Mouse (Mus musculus) cerebellum, adult 11 months (tissue): ENCODE data around the gene Slc25a34.

Experiments
- DNase-seq: peaks from one replicate; pipeline ENCODE4 v3.0.0; 2022

The Slc25a34 gene

DNA sequence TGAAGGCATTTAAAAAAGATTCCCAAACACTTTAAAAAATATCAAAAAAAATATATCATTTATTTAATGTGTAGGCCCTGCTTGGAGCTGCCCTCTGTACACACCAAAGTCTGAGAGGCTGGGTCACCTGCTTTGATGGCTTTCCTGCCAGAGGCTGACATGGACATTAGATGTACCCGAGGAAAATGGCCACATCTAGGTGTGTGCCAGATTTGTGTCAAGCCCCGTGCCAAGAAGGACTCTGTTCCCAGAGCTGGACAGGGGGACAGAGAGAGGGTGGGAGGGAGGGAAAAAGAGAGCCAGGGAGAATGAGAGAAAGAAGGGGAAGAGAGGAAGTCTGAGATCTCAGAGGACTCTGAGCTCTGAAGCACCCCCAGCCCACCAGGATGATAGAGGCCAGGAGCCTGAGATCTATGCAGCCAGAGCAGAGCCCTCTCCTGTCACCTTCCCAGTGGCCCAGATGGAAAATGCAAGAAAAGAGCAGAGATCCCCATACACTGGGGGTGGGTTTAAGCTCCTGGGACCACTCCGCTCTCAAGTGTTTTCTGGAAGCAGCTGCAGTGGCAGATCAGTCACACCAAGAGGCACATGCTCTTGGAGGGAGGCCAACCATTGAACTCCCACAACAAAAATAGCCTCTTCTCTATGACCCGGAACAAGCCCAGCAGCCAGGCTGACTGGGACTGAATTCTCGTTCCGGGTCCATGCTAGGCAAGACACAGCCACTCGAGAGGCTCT is 19.7 kb upstream of the Slc25a34 start:
- peak; percentile 51 for DNase-seq

DNA sequence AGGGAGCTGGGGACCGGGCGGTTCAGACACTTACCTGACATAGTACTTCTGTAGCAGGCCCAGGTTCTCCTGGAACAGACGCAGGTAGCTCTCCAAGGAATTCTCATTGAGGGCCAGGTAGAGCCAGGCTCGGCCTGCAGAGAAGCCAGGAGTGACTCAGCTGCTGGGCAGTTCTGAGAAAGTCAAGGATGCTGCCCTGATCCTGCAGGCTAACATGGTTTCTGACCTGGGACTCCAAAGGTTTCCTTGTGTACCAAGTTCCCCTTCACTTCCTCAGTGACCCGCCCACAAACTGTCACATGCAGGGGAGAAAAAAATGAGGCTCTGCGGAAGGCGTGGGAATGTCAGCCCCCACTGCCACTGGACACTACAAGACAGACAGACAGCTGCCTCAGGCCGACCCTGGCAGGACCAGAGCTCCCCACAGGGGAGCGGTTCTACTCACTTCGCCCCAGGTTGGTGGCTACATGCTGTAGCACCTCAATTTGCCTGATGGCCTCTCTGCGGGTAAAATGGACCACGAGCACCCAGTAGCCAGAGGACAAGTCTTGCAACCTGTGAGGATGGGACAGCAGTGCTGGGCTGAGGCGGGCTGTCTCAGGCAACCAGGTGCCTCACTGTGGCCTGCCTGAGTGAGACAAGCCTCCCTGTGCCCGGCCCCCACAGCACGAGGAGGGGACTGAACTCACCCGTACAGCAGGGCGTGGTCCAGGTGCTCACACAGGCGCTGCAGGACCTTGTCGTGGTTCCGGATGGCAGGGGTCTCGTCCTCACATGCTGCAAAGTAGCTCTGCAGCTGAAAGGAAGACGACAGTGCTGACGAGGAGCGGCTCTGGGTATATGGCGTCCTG is 18.6 kb upstream of the Slc25a34 start:
- no peak for DNase-seq

DNA sequence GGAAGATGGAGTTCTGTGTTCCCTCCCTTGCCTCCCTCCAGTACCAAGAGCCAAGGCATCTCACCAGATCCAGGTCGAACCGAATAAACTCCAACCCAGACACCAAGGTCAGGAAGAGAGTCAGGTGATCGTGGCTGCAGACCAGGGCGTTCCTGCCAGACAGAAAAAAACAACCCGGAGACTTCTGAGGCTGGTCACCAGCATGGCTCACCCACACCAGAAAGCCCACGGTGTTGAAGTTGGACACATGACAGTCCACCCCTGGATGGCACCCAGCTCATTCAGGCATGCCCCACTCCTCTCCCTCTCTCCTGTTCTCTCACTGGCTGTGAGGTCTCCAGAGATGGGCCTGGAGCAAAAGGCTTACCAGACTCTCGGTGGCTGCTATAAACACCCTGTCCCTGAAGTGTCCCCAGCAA is 17.7 kb upstream of the Slc25a34 start:
- DNase-seq = no peak

DNA sequence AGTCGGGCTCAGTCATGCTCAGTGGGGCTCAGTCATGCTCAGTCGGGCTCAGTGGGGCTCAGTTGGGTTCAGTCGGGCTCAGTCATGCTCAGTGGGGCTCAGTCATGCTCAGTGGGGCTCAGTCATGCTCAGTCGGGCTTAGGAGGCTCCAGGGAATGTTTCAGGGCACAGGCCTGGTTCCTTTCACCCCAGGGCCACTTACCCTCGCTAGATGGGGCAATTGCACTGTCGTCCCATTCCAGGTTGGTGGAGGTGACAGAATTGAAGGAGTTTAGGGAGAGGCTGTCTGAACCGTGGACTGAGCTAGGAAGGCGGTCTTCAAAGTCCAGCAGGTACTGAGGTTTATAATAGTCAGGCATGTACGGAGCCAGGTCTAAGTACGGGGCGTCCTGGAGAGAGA is 15.9 kb upstream of the Slc25a34 start:
- DNase-seq = no peak

DNA sequence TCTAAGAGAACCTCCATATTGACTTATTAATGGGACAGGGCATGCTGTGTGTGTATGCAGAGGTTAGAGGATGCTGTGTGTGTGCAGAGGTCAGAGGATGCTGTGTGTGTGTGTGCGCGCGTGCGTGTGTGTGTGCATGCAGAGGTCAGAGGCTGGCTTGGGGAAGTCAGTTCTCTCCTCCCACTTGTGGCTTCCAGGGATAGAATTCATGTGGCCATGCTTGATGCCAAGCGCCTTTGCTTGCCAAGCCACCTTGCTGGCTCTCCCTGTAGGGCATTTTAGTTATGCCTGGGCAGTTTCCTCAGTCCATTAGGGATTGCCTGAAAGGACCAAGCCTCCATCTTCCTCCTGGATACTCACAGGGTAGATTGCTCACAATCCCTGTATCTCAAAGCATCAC is 13.1 kb upstream of the Slc25a34 start:
- DNase-seq = no peak

DNA sequence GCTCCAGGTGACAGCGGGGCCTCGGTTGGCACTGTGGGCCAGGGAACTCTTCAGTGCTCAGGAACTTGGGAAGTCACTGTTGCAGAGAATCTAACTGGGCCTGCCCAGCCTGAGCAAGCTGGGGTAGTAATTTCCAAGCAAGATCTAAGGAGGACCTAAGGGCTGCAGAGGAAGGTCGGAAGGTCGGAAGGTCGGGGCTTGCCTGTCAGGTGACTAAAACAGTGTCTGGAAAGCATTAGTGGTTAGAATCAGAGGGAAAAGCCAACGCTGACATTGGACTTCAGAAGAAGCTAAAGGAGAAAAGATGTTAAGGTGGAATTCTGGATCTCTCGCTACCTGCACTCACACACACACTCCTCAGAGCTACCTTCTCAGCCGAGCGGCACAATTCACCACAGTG is 12.4 kb upstream of the Slc25a34 start:
- DNase-seq = no peak

DNA sequence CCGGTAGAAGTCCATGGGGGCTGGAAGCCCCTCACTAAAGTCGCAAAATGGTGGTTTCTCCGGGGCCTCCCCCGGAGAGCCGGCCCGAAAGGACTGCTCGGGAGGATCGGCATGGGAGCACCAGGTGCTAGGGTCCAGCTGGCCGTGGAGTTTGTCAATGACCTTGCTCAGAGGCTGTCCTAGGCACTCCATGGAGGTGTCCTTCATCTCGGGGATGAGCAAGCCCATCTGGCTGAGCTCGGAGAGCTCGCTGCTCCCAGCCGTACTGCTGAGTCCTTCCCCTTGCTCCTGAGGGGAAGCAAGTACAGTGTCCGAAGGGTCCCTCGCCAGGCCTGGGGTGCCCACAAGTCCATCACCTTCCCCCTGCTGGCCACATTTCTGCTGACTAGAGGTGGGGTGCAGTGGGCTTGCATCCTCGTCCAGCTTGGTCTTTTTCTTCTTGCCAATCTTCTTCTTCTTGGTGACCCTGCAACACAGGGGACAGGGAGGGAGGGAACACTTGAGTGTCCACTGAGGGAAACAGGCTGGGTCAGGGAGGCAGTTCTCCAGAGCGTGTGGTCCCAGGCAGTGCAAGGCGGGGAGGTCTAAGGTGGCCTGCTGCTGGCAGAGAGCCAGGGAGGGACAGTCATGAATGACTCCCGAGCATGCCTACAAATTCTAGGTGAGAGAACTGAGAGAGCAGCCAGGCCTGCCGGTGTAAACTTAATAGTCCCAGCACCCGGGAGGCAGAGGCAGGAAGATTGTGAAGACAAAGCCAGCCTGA is 8.7 kb upstream of the Slc25a34 start:
- no peak for DNase-seq

DNA sequence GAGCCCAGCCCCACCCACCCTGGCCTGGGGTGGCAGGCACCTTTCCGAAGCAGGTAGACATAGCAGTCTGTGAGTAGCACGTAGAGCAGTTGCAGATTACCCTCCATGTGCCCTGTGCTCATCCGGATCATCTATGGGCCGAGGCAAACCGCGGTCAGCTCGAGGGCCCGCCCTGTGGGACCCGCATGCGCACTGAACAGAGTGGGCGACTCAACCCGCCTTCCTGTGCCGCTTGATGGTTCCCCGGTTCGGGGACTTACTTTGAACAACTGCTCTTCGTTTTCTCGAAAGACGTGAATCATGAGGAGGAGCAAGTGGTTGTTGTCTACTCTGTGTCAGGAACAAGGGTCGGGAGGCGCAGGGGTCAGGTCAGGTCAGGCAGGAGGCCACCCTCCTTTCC is 7.6 kb upstream of the Slc25a34 start:
- DNase-seq = no peak

DNA sequence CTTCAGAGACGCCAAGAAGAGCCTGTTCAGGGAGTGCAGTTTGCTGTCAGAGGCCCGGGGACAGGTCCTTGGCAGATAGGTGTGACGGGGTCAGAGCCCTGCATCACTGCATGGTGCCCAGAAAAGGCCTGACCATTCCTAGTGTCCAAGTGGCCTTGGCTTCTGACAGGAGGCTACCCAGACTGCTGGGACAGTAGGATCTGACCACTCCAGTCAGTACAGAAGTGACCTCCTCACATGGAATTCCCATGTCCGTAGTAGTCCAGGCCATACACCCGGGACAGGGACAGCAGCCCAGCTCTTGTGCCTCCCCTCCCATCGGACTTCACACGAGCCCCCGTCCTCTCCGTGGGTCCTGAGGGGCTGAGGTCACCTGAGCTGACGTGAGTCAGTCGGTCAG is 6.4 kb upstream of the Slc25a34 start:
- DNase-seq = no peak

DNA sequence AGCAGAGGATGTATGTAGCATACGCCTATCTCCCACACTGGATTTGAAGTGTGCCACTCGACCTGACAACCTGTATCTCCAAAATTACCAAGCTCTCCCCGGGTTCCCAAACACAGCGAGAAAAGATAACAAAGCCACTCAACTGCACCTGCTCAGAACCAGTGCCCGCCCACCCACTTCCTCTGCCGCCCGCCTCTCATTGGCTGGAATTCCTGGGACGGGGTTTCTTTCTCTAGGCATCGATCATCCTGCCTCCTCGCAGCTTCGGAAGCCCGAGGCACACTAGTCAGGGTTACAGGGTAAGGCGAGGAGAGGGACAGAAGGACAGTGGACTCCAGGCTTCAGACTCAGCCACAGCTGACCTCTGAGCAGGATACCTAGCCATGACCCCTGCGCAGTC is 5.0 kb upstream of the Slc25a34 start:
- DNase-seq = no peak

DNA sequence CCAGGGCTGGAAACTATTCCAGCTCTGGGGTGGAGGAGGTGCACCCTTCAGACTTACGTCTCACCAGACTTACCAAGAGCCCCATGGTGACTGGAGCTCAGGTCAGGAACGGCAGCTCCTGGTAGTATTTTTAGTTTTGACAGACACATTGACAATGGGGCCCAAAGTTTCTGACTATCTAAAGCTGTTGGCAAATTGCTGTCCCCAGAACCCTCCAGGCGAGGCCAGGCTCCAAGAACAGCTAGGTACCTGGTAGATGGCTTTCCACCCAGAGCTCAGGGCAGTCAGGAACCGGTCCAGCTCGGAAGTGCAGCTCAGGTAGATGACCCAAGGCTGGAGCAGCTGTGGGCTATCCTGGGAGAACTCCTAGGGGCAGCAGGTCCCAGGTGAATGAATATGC is 3.9 kb upstream of the Slc25a34 start:
- DNase-seq = no peak

DNA sequence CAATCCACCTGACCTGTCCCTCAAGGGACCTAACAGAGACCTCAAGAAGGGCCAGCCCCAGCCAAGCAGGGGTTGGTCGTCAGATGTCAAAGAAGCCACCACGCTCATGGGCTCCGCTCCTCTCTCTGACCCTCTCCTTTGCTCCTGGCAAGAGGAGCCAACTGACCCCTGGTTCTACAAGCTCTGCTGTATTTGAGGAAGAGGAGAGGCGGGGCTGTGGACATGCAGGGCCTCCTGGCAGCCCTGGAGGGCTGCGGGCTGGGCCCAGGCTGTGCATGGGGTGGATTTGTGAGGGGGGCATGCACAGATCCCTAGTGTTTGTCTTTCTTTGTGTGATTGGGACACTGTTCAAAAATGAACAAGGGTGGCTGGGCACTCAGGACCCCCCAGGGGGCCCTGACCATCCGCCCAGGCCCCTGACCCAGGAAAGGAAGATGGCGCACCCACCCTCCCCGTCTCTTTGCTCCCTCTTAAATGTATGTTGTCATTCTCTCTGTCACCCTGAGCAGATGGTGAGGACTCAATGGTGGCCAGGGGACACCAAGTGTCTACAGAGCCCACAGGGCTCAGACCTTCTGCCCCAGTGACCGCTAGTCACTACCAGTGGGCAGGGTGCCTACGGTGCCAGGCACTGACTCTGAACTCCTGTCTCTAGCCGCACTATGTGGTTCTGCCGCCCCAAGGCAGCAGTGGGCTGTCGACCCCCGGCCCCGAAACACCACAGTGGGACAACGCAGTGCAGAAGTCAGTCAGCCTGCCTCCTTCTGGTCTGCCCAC is 2.3 kb upstream of the Slc25a34 start:
- no peak for DNase-seq

DNA sequence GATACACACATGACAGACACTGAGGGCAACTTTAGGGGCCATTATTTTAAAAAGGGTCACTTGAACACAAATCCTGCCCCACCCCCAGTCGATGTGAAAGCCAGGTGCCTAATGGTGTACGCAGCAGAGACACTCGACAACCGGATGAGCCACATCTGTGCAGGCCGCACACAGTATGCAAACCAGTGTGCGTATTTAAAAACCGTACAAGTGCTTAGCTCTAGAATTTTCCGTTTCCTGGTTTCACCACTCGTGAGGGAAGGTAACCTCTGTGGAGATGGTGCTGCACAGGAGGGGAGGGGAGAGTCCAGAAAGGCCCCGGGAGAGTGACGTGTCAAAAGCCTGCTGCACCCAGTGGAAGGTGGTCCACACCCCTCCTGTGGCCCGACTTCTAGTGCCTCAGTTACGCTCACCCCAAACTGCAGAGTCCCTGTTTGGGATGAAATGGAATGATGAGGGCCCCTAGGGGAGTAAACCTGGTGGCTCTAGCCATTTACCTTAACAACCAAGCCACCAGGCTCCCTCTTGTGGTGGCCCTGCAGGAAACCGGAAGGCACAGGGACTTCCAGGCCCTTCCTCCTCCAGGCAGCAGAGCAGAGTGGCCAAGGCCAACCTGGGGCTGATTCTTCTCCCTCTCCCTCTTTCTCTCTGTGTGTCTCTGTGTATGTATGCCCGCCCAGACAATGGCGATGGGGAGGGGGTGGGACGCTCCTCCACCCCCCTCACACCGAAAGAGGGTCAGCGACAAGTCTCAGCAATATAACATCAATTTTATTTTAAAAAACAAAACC is 1.6 kb upstream of the Slc25a34 start:
- DNase-seq = no peak

DNA sequence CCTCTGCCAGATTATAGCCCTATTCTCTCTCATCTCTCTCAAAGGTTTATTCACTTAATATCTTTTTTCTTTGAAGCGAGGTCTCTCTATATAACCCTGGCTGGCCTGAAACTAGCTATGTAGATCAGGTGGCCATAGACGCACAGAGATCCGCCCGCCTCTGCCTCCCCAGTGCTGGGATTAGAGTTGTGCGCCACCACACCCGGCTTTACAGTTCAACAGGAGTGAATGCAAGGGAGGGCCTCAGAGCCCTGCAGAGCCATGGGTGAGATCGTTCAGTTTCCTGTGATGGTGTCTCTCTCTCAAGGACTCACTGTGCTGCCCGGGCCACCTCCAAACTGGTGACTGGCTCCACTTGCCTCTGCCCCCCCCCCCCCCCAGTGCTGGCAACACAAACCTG is 513 bp upstream of the Slc25a34 start:
- no peak for DNase-seq

DNA sequence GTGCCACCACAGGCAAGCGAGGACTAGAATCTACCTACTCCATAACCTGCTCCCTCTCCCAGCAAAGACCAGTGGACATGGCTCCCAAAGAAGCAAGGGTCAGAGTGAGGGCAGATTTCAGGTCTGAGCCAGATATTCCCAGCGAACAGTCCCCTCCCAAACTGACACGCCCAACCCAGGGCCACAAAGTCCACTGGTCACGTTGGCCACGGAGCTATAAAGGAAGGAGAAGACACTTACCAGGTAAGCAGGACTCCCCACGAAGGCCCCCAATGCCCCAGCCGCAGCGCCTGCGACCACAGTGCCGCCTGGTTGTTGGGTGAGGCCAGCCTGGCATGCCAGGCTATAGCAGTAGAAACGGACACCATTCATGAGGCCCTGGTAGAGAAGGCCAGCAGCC is 584 bp downstream of the Slc25a34 start:
- no peak for DNase-seq

DNA sequence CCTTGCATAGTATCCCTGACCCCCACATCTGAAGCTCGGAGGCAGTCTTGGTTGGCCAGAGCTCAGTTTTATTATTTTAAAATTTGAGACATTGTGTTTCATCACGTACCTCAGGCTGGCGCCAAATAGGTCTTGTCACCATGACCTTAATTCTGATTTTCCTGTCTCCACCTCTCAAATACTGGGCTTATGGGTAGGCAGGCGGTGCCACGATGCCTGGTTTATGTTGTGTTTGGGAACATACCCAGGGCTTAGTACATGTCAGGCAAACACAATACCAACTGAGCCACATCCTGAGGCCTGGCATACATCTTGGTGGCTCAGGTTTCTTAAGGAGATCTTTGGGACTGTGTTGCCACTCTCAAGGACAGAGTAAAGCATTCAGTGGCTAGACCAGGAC is 1.0 kb downstream of the Slc25a34 start:
- no peak for DNase-seq

DNA sequence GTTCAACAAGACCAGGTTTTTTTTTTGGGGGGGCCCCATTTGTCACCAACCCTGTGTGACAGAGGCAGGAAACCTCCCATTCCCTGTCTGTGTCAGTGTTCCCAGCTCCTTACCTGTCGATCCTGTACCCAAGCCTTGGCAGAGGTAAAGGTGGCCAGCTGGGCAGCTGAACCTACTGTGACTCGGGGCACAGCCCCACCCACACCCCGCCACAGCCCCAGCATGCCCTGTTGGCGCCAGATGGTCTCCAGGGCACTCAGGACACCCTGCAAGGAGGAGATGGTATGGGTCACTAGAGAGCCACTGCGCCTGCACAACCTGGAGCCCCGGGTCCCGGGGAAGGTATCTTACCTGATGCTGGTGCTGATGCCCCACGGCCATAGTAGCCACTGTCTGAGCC is 1.5 kb downstream of the Slc25a34 start:
- no peak for DNase-seq

DNA sequence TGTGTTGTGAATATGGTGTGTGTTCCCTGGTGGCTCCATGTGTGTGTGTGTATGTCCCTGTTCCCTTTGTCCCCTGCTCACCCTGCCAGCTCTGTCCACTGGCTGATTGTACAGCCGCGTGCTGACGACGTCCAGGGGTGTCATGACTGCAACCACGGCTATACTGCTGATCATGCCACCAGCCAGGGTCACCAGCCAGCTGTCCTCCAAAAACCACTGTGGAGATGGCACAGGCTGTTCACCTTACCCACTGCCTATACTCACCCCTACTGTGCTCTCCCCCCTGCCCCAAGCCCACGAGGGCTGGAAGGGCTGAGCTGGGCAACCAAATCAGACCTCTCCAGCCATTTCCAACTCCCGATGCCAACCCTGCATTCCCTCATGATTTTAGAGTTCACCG is 2.3 kb downstream of the Slc25a34 start:
- DNase-seq = no peak

DNA sequence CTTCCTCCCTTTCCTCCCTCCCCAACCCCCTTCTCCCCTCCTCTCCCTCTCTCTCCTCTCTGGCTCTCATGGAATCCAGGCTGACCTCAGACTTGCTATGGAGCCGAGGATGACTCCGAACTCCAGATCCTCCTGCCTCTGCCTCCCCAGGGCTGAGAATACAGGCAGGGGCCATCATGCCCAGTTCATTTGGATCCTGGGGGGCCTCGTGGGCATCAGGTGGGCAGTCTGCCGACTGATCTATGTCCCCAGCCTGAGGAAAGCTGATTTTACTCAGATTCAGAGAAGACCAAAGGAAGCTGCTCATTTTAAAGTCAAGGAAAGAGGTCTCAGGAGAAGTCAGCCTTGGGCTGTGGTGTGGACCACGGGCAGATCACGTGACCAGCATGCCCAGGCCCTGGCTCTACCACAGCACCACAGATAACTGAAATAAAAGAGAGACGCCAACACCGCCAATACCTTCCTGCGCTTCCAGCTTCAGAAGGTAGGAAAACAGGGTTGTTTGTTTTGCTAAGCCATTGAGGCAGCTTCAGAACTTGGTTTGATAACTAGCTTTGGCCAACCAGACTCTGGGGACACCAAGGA is 4.2 kb downstream of the Slc25a34 start:
- DNase-seq = no peak

DNA sequence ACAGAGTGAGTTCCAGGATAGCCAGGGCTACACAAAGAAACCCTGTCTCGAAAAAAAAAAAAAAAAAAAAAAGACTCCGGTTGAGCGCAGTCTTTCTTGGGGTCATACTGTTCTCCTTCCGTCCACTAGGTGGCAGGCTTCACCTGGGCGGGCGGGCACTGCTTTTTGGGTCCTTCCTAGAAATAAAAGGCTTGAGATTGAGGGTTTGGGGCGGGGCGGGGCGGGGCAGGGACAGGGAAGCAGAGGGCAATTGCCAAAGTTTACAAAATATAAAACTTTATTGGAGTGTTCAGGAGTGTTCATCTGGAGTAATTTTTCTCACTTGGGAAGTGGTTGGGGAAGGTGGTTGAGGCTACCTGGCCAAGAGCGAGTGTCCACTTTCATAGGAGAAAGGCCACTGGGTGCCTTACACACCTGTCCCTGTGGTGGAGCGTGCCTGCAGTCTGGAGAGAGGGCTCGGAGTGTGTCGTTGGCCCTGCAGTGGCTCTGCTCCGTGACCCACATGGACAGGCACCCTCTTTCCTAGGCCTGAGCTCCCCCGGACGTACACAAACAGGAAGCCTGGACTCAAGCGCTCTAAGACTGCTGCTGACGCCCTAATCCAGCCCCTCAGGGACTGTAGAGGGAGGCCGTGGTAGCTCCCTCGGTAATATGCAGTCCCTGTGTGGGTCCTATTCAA is 4.9 kb downstream of the Slc25a34 start, which contains the start of gene Tmem82:
Tmem82 (minus strand) TSS at position 69 of the 679 bp plus-strand sequence.
- peak; percentile 47 for DNase-seq
